Mouse (Mus musculus): Measurements from ENCODE around the gene Rnf220.

Rnf220 gene

GRCm38 (mm10) chr4:117487471-117487870 is 9.4 kb downstream of the Rnf220 start:
- no peak for ATAC-seq (ENCODE audit: low TSS enrichment)

GRCm38 (mm10) chr4:117486188-117486587 is 10.7 kb downstream of the Rnf220 start:
- no peak for ATAC-seq (ENCODE audit: low TSS enrichment)

GRCm38 (mm10) chr4:117485045-117485780 is 11.6 kb downstream of the Rnf220 start:
- ATAC-seq (ENCODE audit: low TSS enrichment), result no peak

GRCm38 (mm10) chr4:117484256-117485044 is 12.4 kb downstream of the Rnf220 start:
- ATAC-seq (ENCODE audit: low TSS enrichment), result peak; percentile 77

GRCm38 (mm10) chr4:117483931-117484255 is 13.0 kb downstream of the Rnf220 start:
- no peak for ATAC-seq (ENCODE audit: low TSS enrichment)

GRCm38 (mm10) chr4:117482103-117482502 is 14.7 kb downstream of the Rnf220 start:
- ATAC-seq (ENCODE audit: low TSS enrichment), result no peak

GRCm38 (mm10) chr4:117480611-117481445 is 16.0 kb downstream of the Rnf220 start:
- ATAC-seq (ENCODE audit: low TSS enrichment), result no peak

GRCm38 (mm10) chr4:117479951-117480350 is 16.9 kb downstream of the Rnf220 start:
- no peak for ATAC-seq (ENCODE audit: low TSS enrichment)

- ATAC-seq (ENCODE audit: low TSS enrichment), result peak; percentile 20; the same call in 1 of the 2 replicates
These were observed 18.7 kb downstream of the Rnf220 start for GRCm38 (mm10) chr4:117478101-117478673.

- ATAC-seq (ENCODE audit: low TSS enrichment), result no peak
These were observed 19.5 kb downstream of the Rnf220 start for GRCm38 (mm10) chr4:117477401-117477800.

GRCm38 (mm10) chr4:117476777-117477176 is 20.1 kb downstream of the Rnf220 start:
- no peak for ATAC-seq (ENCODE audit: low TSS enrichment)

- no peak for ATAC-seq (ENCODE audit: low TSS enrichment)
These were observed 20.5 kb downstream of the Rnf220 start for GRCm38 (mm10) chr4:117476355-117476754.

GRCm38 (mm10) chr4:117473985-117474354 is 22.9 kb downstream of the Rnf220 start:
- ATAC-seq (ENCODE audit: low TSS enrichment), result no peak

- ATAC-seq (ENCODE audit: low TSS enrichment), result no peak
These were observed 23.4 kb downstream of the Rnf220 start for GRCm38 (mm10) chr4:117473291-117473984.

GRCm38 (mm10) chr4:117469471-117469870 is 27.4 kb downstream of the Rnf220 start:
- no peak for ATAC-seq (ENCODE audit: low TSS enrichment)

GRCm38 (mm10) chr4:117467936-117468335 is 28.9 kb downstream of the Rnf220 start:
- ATAC-seq (ENCODE audit: low TSS enrichment), result no peak

GRCm38 (mm10) chr4:117449151-117449550 is 47.7 kb downstream of the Rnf220 start:
- no peak for ATAC-seq (ENCODE audit: low TSS enrichment)

- ATAC-seq (ENCODE audit: low TSS enrichment), result no peak
These were observed 48.9 kb downstream of the Rnf220 start for GRCm38 (mm10) chr4:117447926-117448325.

- ATAC-seq (ENCODE audit: low TSS enrichment), result no peak
These were observed 51.2 kb downstream of the Rnf220 start for GRCm38 (mm10) chr4:117445516-117446207.

- no peak for ATAC-seq (ENCODE audit: low TSS enrichment)
These were observed 57.9 kb downstream of the Rnf220 start for GRCm38 (mm10) chr4:117438919-117439318.

GRCm38 (mm10) chr4:117438064-117438463 is 58.8 kb downstream of the Rnf220 start:
- ATAC-seq (ENCODE audit: low TSS enrichment), result no peak
